Mouse (Mus musculus): ENCODE data around the gene Nrp2. TPM values are rescaled to one million over a fixed set of nuclear protein-coding genes. Genes with fewer than 3 reads are reported as not detected.

Gene Nrp2
- total RNA-seq, 2 experiments from 2014 or later = 43.2 to 58.5 TPM

DNA sequence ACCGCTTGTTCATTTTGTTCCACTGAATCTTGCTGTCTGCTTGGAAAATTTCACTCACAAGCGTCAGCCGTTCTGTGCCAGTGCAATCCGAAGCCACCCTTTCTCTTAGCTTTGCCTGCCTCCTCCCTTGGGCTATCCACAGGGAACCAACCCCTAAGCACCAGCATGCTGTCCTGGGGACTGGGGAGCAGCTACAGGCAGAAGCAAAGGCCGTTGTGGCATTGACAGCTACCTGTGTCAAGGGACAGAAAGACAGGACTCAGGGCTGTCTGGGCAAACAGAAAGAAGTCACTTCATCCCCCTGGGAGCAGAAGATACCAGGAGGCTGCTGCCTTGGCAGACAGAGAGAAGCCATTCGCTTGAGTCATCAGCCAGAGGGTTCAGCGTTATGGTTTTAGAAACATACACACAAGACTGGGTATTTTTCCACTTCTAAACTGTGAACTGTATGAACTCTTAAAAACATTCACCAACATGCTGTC, 18.7 kb downstream of the Nrp2 start:
- DNase-seq = peak; percentile 50

DNA sequence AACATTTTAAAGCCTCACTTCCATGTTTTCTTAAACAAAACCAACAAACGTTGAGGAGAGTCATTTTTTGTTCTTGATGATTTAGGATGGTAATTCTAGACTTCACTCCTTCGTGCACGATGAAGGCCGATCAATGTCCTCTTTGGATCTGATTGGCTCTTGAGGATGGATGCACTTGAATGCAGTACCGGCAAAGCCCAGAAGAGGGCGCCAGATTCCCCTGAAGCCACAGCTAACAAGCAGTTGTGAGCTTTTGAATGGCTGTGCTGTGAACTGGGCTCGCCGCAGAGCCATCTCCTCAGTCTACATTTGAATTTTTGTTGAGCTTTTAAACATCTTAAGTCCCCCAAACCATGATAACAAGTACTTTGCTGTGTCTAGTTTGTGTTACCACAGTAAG, 19.4 kb downstream of the Nrp2 start:
- DNase-seq = peak; percentile 38

DNA sequence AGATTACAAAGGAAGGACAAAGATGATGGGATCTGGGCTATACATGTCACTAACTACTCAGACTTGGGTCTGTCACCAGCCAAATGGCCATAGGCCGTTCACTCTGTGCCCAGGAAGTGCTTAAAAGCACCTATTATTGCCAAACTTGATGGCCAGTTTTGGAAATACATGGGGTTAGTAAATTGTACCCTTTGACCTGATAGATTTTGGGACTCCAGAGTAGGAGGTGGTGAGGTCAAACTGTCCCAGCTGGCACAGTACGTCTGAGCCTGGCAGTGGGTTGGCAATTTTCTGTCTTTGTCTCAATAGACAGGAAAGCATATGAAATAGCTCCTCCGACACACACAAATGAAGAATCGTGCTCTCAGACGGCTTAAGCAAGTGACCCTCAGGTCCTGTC, 20.8 kb downstream of the Nrp2 start:
- DNase-seq = peak; percentile 51

DNA sequence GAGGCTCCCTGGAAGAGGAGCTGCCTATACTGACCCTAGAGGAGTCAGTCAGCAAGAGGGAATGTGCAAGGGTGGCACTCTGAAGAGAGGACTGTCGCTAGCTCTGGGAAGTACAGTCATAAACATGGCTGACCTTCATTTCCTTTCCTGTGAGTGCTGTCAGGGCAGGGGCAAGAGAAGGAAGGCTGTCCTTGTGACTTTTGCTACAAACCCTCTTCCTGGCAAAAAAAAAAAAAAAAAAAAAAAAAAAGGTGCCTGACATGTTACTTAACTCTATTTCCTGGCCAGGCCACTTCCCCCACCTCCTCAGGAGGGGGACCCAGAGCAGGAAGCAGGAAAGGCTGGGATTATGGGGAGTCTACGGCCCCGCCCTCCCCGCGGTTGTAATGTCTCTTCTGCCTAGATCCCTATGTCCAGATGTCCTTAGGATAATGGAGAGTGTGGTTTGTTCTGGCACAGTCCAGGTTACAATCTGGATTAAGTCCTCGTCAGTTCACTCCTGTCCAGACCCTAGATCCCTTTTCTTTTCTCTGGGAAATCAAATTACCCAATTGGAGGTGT, 21.5 kb downstream of the Nrp2 start:
- DNase-seq = peak; percentile 63

DNA sequence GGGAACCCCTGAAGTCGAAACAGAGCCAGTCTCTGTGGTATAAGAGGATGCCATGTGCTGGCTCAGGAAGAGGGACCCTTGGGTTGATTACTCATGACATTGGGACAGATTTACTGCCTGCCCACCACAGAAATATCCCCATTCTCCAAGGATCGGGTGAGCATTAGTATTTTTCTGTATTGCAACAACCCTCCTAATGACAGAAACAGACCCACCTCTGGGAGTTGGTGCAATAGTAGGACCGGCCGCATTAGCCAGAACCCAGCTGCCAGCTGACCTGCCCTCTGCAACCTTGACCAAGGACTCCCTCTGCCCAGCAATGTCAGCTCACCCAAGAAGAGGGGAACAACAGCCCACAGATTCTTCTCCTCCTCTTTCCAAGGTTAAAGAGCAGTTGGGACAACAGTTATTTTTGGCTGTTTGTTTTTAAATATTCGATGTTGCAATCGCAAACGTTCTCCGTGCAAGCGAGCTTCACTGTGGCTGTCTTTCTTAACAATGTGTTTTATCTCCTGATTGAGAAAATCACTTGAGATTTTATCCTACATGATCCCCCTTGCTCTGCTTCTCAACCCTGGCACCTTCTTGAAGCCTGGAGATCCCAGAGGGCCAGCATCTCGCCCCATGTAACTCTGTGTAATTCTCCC, 22.1 kb downstream of the Nrp2 start:
- peak; percentile 70 for DNase-seq

DNA sequence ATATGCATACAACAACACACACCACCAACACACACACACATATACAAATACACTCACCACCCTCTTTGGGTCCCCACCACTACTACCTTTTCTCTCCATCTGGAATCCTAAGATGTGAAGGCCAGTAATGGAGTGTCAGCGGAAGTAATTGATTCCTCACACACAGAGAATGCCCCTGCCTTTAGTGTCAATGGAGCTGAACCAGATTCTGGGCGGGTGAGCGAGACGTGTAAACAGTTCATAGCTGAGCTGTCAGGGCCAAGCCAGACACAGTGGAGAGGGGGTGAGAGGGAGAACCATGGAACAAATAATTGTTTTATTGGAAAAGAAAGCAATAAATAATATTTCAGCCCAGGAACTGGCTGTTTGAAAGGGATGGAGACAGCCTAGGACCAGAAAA, 24.1 kb downstream of the Nrp2 start:
- DNase-seq = no peak

DNA sequence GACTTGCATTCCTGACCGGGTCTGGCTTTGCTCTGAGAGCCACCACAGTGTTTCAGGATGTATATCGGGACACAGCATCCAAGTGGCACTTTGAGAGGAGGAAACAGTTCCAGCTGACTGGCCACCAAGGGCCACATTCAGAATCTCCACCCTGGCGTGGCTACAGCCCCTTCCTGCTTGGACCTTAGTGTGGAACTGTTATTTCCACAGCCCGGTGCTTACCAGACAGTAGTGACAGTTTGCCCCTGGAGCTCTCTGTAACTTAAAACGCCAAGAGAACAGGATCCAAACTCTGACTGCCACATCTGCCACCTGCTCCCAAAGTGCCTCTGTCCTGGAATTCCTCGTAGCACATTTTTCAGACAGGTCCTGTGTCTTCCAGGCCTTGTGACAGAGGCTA, 25.3 kb downstream of the Nrp2 start:
- DNase-seq = no peak

DNA sequence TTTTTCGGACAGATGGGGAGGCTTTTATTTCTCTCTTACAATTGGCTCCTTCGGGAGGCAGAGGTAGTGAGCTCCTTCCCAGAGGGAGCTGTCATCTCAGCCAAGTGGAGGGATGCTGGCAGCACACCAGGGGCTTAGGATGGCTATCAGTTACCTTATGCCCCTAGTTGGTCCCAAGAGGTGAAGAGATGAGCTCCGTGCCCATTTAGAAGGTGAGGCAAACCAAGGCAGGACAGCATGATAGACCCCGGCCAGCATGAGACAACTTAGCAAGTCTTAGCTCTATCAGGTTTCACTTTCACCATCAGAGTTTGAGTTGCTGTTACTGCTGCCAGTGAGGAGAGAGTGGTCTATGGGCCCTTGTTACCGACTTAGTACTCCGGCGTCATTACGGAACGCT, 25.8 kb downstream of the Nrp2 start:
- no peak for DNase-seq

DNA sequence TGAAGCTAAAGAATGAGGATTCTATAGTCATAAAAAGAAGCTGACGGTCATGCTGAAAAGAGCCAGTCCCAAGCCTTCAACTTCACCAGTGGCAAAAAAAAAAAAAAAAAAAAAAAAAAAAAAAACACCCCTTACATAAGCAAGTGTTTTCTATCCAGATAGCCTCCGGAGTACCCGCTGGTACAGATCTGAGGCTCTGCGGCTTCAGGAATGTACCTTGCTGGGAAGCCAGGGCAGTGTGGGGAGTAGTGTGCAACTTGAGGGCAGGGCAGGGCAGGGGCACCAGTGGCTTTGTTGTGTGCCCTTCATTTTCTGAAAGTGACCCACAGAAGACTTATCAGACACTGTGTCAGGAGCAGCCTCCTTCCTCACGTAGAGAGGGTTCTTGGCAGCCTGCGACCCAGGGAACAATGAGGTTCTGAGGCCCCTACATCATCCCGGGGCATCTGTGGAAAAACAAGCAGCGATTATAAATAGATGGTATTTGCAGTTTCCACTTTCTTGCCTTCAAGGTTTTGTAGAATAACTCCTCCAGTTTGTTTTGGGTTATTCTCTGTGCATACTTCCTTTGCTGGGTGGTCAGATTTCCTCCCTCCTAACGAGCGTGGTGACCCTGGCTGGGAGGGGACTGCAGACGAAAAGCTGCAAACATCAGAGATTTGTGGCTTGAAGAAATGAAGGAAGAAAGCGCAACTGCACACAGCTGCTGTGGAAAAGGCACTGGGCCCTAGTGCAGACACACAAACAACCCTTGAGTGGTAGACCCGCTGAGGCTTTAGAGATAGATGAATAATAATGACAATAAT, 26.5 kb downstream of the Nrp2 start:
- DNase-seq = no peak

DNA sequence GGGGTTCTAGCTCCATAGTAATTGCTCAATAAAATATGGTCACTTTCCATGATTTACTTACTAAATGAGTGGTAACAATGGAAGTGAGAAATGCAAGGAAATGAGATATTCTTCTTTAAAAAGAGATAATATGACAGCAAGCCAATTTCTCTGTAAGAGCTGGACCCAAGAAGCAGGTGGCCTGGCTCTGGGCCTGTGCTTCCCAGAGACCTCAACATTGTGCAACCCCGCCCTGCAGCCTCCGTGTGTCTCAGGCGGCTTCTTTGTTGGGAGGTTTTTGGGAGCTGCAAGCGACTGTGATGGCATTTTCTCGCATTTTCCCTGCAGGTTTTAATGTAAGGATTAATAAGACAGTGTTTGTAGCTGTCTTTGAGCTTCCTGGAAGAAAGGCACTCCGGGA, 29.0 kb downstream of the Nrp2 start:
- no peak for DNase-seq

DNA sequence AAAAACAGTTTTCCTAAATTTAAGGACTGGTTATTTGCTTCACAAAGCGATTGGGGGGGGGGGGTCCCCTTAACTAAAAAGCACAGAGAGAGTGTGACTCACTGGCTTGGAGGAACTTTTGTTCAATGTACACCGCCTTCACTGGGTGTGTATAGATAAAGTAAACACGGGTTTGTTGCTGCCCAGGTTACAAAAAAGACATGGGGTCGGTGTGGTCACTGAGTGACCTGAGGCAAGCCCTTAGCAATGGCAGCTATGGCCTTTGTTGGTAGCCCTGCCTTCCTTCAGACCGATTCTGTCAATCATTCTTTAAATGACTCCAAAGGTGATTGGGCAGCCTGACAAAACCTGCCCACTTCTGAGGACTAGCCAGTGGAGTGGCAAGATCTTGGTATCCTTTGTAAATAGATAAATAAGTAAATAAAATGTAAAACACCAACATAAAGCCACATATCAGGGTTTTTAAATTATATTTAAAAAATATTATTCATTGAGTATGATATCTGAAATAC, 31.4 kb downstream of the Nrp2 start:
- no peak for DNase-seq

DNA sequence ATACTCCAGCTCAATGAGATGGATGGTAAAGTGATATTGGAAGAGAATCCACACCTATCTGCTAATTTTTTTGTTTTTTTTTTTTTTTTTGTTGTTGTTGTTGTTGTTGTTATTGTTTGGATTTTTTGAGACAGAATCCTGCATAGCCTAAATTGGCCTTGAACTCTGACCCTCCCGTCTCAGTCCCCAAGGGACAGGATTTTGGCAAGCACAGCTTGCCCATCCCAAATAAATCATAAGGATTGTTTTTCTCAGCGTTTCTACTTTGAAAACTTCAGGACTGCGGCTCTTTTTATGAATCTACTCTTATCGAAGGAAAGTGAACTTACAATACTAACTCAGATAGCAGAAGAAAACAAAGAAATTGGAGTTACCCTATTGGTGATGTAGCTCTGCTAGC, 31.9 kb downstream of the Nrp2 start:
- no peak for DNase-seq

DNA sequence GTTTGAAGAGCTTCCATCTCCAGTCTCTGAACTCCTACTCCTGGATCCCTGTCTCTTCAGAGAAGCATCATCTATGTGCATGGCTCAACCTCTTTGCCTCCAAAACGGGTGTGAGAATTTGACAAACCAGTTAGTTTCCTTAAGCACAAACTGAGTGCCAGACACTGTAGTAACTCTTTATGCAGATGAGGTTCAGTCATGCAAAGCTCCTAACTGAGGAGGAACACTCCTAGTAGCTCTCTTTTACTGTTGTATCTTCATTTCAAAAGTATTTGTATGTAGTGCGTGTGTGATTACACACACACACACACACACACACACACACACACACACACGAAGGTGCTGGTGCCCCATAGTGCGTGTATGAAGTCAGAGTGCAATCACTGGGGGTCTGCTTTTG, 32.8 kb downstream of the Nrp2 start:
- no peak for DNase-seq

DNA sequence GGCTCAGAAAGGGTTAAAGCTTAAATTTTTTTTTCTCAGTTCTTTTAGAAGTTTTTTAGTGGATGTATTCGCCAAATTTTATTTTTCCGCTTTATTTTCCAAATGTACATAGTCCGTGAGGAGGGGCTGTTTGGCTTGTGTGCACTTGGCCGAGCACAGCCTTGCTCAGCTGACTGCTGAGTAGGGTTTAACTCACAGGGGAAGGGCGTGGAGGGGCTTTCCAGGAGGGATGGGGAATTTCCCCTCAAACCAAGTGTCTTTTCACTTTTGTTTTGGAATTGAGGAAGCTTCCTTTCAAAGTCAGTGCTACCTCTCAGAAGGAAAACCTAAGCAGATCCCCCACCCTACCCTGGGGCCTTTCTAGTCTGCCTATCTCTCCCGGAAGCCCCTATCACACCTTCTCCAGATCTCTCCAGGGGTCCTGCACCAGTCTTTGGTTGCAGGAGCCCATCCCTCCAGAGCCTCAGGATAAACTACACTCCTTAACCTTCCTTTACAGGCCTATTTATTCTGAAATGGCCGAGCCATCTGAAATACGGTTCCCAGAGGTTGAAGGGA, 33.4 kb downstream of the Nrp2 start:
- DNase-seq = no peak

DNA sequence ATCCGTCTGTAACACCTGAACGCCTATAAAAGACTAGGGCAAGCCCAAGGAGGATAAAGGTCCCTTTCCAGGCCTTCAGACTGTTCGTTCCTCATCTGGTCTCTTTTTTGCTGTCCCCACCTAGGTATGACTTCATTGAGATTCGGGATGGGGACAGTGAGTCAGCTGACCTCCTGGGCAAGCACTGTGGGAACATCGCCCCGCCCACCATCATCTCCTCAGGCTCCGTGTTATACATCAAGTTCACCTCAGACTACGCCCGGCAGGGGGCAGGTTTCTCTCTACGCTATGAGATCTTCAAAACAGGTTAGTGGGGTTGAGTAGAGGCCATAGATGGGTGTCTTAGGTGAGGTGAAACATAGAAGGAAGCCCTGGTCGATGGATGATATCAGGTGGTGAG, 35.1 kb downstream of the Nrp2 start:
- DNase-seq = no peak

DNA sequence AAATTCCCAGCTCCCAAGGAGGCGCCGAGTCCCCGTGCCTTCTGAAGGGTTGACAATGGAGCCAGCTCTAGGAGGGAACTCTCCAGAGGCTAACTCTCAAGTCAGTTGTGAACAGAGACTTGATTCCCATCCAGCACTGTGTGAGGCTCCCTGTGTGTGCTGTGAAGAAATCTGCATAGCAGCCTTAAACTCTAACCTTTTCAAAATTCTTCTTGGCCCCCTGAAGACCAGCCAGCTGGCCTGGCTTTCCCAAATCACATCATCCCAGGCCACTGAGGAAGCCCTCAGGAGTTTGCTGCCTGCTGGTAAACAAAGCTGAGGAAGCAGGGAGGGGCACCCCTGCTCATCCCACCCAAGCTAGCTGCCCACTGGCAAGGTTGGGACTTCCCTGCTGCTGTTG, 39.0 kb downstream of the Nrp2 start:
- peak; percentile 56 for DNase-seq

DNA sequence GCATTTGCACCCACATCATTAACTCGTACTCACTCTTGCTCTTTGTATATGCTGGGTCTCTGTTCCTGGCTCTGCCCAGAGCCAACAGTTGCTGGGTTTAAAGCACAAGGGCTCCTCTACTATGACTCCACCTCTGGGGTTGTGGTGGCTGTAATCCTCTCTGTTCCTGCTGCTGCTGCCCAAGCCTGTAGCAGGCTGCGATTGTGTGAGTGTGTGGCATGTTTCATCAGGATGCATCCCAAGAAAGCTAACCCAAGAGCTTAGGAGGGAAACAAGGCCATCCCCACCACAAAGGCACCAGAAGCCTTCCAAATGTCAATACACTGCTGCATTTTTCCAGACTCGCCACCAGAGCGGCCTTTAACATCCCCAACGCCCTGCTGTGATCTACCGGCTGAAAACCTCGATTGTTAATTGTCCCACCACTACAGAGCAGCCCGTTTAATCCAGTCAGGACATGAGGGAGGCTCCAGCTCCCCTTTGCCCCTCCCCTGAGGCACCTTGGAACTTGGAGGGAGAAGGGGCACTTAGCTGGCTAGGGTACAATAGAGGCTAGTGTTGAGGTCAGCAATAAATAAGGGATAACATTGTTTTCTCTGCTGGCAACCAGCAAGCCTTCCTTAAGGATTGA, 40.1 kb downstream of the Nrp2 start:
- DNase-seq = no peak

DNA sequence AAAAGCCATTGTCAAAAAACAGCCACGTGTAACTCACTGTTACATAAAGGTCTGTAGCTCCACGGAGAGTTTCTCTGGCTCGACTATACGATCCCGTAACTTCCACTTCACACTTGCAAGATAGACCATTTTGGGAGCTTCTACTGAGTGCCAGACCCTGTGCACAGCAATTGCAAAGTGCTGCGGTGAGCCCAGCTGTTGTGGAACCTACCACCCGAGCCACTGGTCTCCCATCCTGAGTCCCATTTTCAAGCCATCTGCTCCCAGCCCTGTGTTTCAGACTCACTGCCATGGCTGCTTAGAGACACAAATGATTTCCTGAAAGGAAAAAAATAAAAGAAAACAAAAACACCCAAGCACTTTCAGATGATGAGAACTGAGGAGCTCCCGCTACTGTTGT, 42.8 kb downstream of the Nrp2 start:
- no peak for DNase-seq

DNA sequence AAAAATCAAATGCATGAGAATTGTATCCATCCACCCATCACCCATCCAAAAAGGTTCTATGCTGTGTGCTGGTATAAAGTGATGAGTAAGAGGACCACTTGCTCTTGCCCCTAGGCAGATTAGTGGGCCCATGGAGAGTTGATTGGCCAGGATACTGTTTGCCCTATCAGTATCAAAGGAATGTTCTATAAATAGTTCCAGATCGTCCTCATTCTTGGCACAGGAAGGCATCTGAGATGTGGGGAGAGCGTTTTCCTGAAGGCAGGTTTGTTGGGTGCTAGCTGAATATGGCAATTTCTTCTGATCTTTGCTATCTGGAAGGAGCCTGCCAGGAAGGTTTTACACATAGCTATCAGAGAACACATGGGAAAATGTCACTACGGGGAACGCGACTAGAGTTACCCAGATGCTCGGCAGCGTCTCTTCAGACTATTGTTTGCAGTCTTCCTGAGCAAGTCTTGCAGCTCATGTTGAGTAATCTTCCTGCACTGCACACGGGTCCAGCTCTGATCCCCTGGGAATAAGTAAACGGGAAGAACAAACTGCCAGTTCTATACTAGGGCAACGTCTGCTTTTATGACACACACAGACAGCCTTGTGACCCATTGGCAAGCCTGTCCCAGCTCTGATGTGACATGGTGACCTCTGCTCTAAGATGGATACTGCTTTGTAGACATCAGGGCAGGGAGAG, 44.5 kb downstream of the Nrp2 start:
- peak; percentile 52 for DNase-seq

DNA sequence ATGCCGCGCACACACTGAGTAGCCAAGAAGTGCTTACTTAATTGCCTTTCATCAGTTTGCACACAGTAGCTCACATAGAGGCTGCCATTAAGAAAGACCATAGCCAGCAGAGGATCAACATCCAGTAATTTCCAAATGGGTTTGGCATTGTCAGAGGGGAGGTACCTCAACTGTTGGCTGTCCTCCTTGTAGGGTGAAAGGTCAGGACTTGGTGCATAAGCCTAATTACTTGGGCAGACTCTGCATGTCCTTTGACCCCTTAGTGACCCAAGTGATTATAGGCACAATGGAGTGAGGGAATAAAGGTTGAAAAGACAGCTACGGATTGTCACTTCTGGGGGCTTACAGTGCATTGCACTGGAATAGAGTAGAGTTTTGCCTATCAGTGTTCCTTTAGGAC, 45.3 kb downstream of the Nrp2 start:
- DNase-seq = peak; percentile 58

DNA sequence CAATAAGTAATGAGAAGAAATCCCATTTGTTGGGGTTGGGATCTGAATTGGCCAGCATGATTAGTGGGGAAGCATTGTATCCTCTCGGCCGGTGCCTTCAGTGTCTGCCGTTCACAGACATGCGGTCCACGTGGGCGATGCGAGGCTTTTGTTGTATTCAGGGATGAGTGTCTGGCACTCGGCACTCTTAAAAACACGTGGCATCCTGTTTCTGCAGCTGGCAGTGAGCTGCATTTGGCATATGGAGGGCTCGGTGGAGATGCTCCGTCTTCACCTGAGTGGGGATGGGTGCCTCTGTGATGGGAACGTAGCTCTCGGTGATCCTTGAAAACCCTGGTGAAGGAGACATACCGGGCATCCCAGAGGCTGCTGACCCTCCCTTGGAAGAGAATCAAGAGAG, 46.6 kb downstream of the Nrp2 start:
- no peak for DNase-seq

DNA sequence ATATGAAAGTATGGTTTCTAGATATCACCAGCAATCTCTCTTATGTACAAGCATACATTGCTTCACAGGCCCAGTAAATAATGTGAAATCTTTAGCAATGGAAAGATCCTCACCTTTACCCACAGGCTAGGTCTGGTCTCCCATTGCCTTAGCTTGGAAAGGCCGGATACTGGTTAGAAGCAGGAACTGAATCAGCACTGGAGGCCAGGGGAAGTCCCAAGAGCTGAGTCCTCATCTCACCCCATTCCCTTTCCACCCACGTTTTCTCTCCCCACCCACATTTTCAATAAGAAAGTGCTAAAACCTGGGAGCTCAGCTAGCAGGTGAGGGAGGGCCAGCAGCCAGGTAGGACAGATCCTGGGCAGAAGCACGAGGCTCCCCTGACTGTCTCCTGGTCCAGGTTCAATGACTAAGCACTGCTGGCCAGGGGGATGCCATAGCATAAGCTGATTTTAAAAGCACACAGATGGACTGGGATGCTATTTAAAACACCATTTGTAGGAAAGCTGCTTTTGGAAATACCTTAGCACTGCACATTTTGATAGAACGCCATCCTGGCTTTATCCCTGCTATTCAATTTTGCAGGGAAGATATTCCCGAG, 47.4 kb downstream of the Nrp2 start:
- no peak for DNase-seq
